Mouse (Mus musculus) C2C12 (cell line): ENCODE measurements around the gene Hsd17b2. TPM values are rescaled to one million over a fixed set of nuclear protein-coding genes. Genes with fewer than 3 reads are reported as not detected.

Experiments used
- H3K27me3 ChIP-seq: one replicate; pipeline ENCODE4 v1.6.1; 2011; ENCODE audit not compliant: control insufficient read depth, insufficient read depth, insufficient read length
- H3K36me3 ChIP-seq: one replicate; pipeline ENCODE4 v1.6.1; 2011; ENCODE audit not compliant: control insufficient read depth, insufficient read depth
- H3K4me3 ChIP-seq: one replicate; pipeline ENCODE4 v1.5.1; 2011; ENCODE audit warnings: mild to moderate bottlenecking, control low read depth; ENCODE audit not compliant: poor library complexity, insufficient read depth, severe bottlenecking
- H3K79me2 ChIP-seq: one replicate; pipeline ENCODE4 v1.6.1; 2011; ENCODE audit not compliant: control insufficient read depth, insufficient read depth
- H3K79me3 ChIP-seq: one replicate; pipeline ENCODE4 v1.6.1; 2011; ENCODE audit warnings: low read depth, control low read depth
- H3ac ChIP-seq: one replicate; pipeline ENCODE3; 2011; ENCODE audit warnings: low read depth; ENCODE audit not compliant: control insufficient read depth, insufficient read length
- CEBPB ChIP-seq: IDR thresholded peaks from one replicate; pipeline ENCODE4 v1.6.1; 2011; ENCODE audit warnings: low read depth, mild to moderate bottlenecking, control low read depth, moderate library complexity
- CTCF ChIP-seq: IDR thresholded peaks from one replicate; pipeline ENCODE4 v1.5.1; 2011; ENCODE audit not compliant: control insufficient read depth, insufficient read depth, insufficient read length
- FOSL1 ChIP-seq: IDR thresholded peaks from one replicate; pipeline ENCODE4 v1.8.0; 2011; ENCODE audit warnings: mild to moderate bottlenecking, low read length; ENCODE audit not compliant: poor library complexity, insufficient read depth, severe bottlenecking
- MAX ChIP-seq: IDR thresholded peaks from one replicate; pipeline ENCODE4 v1.6.1; 2011; ENCODE audit warnings: mild to moderate bottlenecking, control low read depth
- MYOD1 ChIP-seq: IDR thresholded peaks from one replicate; pipeline ENCODE4 v1.6.1; 2011; ENCODE audit warnings: low read depth; ENCODE audit not compliant: control insufficient read depth, insufficient read length
- MYOG ChIP-seq: IDR thresholded peaks from one replicate; pipeline ENCODE4 v1.6.1; 2011; ENCODE audit not compliant: control insufficient read depth, insufficient read length; ENCODE audit errors: extremely low read depth
- USF1 ChIP-seq: IDR thresholded peaks from one replicate; pipeline ENCODE4 v1.6.1; 2011; ENCODE audit warnings: low read depth, mild to moderate bottlenecking, control low read depth, moderate library complexity
- polyA plus RNA-seq: library from polyadenylated mRNA; unstranded; fragments of >200 nt; fragmentation: generic; extraction: Trizol; gene quantifications from one replicate; pipeline ENCODE4 v1.2.1, GENCODE M21; 2012; ENCODE audit warnings: missing spikeins

Hsd17b2 gene
- polyA plus RNA-seq, 1 experiment, result not detected

DNA sequence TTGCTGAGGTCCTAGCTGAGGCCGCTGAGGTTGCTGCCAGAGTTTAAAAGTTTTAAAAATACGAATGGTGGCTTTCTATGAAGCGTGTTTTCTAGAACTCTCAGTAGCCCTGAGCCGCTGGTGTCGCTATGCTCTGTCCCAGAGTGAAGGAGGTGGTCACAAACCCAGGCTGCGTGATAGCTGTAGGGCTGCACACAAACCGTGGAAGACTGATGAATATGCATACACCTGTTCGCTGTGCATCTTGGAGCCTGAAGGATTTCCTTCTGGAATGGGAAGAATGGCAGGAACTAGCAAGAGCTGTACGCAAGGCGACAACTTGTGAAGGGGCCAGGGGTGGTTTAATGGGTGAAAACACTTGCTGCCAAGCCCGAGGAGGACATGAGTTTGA is 100.6 kb downstream of the Hsd17b2 start:
- H3K27me3 ChIP-seq, result peaks cover 3% of the 10 kb centered on the region
- peaks cover 10% of the 10 kb centered on the region for H3K36me3 ChIP-seq
- peaks cover 30% of the 10 kb centered on the region for H3K79me2 ChIP-seq
- TF ChIP-seq MYOD1 (peak; percentile 7), MAX (no peak)
- H3K79me3 ChIP-seq, result peaks cover 27% of the 10 kb centered on the region
- H3K4me3 ChIP-seq, result peak overlapping the region; percentile 18
- peak overlapping the region; percentile 5 for H3ac ChIP-seq

DNA sequence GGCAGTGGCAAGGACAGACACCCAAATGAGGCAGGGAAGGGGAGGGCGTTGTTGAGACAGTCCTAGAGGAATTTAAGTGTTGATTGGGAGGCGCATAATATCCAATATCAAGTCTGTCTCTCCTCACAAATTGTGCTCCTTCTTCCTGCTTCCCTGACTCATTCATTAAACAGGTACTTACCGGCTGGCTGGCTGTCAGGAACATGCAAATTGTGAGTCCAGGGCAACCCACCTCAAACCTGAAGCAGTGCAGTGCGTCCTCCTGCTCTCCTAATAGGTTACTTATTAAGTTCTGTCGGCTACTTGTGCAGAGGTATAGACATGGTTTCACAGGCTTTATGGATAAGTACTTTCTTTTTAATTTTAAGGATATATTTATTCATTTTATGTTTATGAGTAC is 103.7 kb downstream of the Hsd17b2 start:
- Histone ChIP-seq H3K79me2 (peaks cover 14% of the 10 kb centered on the region), H3K4me3 (no peak overlapping the region), H3K27me3 (peaks cover 3% of the 10 kb centered on the region), H3K36me3 (no peaks in the 10 kb centered on the region), H3ac (no peak overlapping the region), H3K79me3 (peaks cover 10% of the 10 kb centered on the region)
- TF ChIP-seq FOSL1 (no peak), CTCF (no peak), CEBPB (no peak), USF1 (no peak), MAX (no peak), MYOG (no peak), MYOD1 (no peak)

Other genes with a start within 250 kb of the Hsd17b2 start
- gene Plcg2, start 203.6 kb upstream of the Hsd17b2 start, polyA plus RNA-seq, result 0.05 TPM
- gene Sdr42e1, start 28.2 kb upstream of the Hsd17b2 start, polyA plus RNA-seq, result not detected
- gene Mphosph6, start 100.0 kb downstream of the Hsd17b2 start, polyA plus RNA-seq, result 20.5 TPM